Comparison of ENCODE assay signal across 8 mouse cellular contexts in genomic region chr1:119648205-119649111, GRCm38 (mm10). TPM values are rescaled to one million over a fixed set of nuclear protein-coding genes. Genes with fewer than 3 reads are reported as not detected.
DNase-seq lines count a peak whose midpoint lies in the region; ATAC-seq lines count a peak whose summit lies in the region.

Epb41l5 (minus strand) TSS chr1:119649000.

- no peaks in the 10 kb centered on the region for H3K4me1 ChIP-seq in hindbrain, embryonic 14.5 days (replicated peaks; ENCODE audit: control insufficient read depth, insufficient read depth, low read length)

- WGBS in hindbrain, embryonic 14.5 days = under 1% methylated on average over 86 of the region's 86 CpGs

- H3K9ac ChIP-seq in hindbrain, embryonic 14.5 days = peak within 1 kb of the TSS; percentile 76

- H3K4me3 ChIP-seq in hindbrain, embryonic 14.5 days (replicated peaks; ENCODE audit: low read length) = peak within 1 kb of the TSS; percentile 84

- H3K27me3 ChIP-seq in hindbrain, embryonic 14.5 days (ENCODE audit: control insufficient read depth, insufficient read depth, low read length) = no peaks in the 10 kb centered on the region

- H3K9me3 ChIP-seq in hindbrain, embryonic 14.5 days (ENCODE audit: control insufficient read depth, low read length) = no peaks in the 10 kb centered on the region

- DNase-seq in T-cell, adult 2 months (ENCODE audit: low spot score) = peak; percentile 56
- peak; percentile 75 to 83 for DNase-seq in cerebellum, postnatal 25 days
- DNase-seq in frontal cortex, postnatal 36 days (ENCODE audit: low spot score in 2 of 2) = peak; percentile 59 to 69
- DNase-seq in hindbrain, embryonic 14.5 days (ENCODE audit: low spot score) = peak; percentile 87
- DNase-seq in layer of hippocampus, postnatal 25 days (ENCODE audit: extremely low spot score in 1 of 2, low spot score in 1 of 2) = peak; percentile 60 to 69
- DNase-seq in lung, postnatal 25 days (ENCODE audit: low spot score) = peak; percentile 83
- peak; percentile 96 for DNase-seq in retina, embryonic 14.5 days (ENCODE audit: low spot score)
- DNase-seq in thymus, postnatal 36 days = peak; percentile 78 to 81

- peak within 1 kb of the TSS; percentile 80 for H3K27ac ChIP-seq in hindbrain, embryonic 14.5 days

- peak; percentile 96 for ATAC-seq in hindbrain, embryonic 14.5 days (ENCODE audit: low FRiP score)

- no peaks in the 10 kb centered on the region for H3K36me3 ChIP-seq in hindbrain, embryonic 14.5 days (replicated peaks; ENCODE audit: control insufficient read depth, insufficient read depth)

- H3K4me2 ChIP-seq in hindbrain, embryonic 14.5 days (replicated peaks) = peak within 1 kb of the TSS; percentile 80

RNA-seq across cellular contexts. Expression of gene Epb41l5, which starts in this region (rescaled TPM):
- 21.3 and 22.5 TPM in 2 replicates for polyA plus RNA-seq in hindbrain, embryonic 14.5 days (2014; fragmentation: Nextera tagmentation; extraction: Ambion mirVana)
- total RNA-seq in layer of hippocampus, postnatal 25 days (2021) = 1 to 10 TPM; 4.9 to 5.5 TPM

Comparison
In these comparisons a context has a peak if more than half of its experiments do, and no peak if none do; other contexts are left out.
1. Peak in every context shown above with its lines: DNase-seq, ATAC-seq, H3K4me3 ChIP-seq and H3K27ac ChIP-seq.